Mouse (Mus musculus) spleen, adult 2 months (tissue): ENCODE data around the gene Dnajc3. TPM values are rescaled to one million over a fixed set of nuclear protein-coding genes. Genes with fewer than 3 reads are reported as not detected.

Source experiments
- DNase-seq, 2 experiments: peaks; one replicate each; pipeline versions ENCODE4 v3.0.0 to v3.0.0-alpha.2; 2012 to 2021; ENCODE audit warnings: low spot score in 2 of 2, low read depth in 1 of 2
- H3K27ac ChIP-seq: fragments of 200-500 bp; 2 replicates; pipeline ENCODE4 v1.5.1; 2012; ENCODE audit warnings: low read length, inconsistent platforms; ENCODE audit not compliant: insufficient read depth
- H3K27me3 ChIP-seq: fragments of 200-500 bp; 2 replicates; pipeline ENCODE4 v1.6.1; 2012; ENCODE audit warnings: mild to moderate bottlenecking, moderate library complexity, low read length, inconsistent platforms; ENCODE audit not compliant: control insufficient read depth, insufficient read depth
- H3K36me3 ChIP-seq: fragments of 200-500 bp; 2 replicates; pipeline ENCODE4 v1.6.1; 2012; ENCODE audit warnings: mild to moderate bottlenecking, low read length, inconsistent platforms; ENCODE audit not compliant: control insufficient read depth, insufficient read depth
- H3K4me1 ChIP-seq: fragments of 200-500 bp; 2 replicates; pipeline ENCODE4 v1.6.1; 2011; ENCODE audit warnings: inconsistent platforms; ENCODE audit not compliant: control insufficient read depth, insufficient read depth, insufficient read length
- H3K4me3 ChIP-seq: fragments of 200-500 bp; 2 replicates; pipeline ENCODE4 v1.5.1; 2011; ENCODE audit warnings: mild to moderate bottlenecking, inconsistent platforms; ENCODE audit not compliant: insufficient read depth, insufficient read length; ENCODE audit errors: extremely low read depth
- CTCF ChIP-seq: fragments of 200-500 bp; IDR thresholded peaks from 2 replicates; pipeline ENCODE4 v1.5.1; 2011; ENCODE audit warnings: mild to moderate bottlenecking, inconsistent platforms; ENCODE audit not compliant: insufficient read depth, insufficient read length, insufficient replicate concordance; ENCODE audit errors: extremely low read depth
- POLR2A ChIP-seq: fragments of 200-500 bp; IDR thresholded peaks from 2 replicates; pipeline ENCODE4 v1.6.1; 2011; ENCODE audit warnings: low read depth, low read length, inconsistent platforms
- WGBS: fragments of 180-500 bp; shearing (Covaris S2); methylation state at CpG from one replicate; pipeline ENCODE4 v1.1.7; 2018; 5-methylcytosine and 5-hydroxymethylcytosine counted together
- polyA plus RNA-seq: library from polyadenylated mRNA; depleted of rRNA; stranded (reverse); fragments of >200 nt; gene quantifications from 2 replicates; pipeline ENCODE4 v1.2.3, GENCODE M21; 2012; rRNA removed

The Dnajc3 gene
- polyA plus RNA-seq, 1 experiment = 10.0 TPM

DNA sequence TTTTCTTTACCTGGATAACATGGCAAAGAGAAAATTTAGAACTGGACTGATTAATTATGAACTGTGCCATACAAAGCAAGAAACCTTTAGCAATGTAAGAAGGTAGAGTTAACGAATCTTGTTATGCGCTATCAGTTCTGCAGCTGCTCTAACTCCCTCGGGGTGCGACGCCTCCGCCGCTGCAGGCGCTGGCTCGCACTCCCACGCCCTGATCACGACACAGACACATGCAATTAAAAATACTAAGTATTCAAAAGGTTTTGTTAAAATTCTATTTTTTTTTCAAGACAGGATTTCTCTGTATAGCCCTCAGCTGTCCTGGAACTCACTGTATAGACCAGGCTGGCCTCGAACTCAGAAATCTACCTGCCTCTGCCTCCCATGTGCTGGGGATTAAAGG, 75.8 kb downstream of the Dnajc3 start:
- no peak for DNase-seq
- Histone ChIP-seq H3K4me3 (no peak overlapping the region), H3K27me3 (no peaks in the 10 kb centered on the region), H3K4me1 (no peaks in the 10 kb centered on the region), H3K27ac (no peak overlapping the region), H3K36me3 (no peaks in the 10 kb centered on the region)
- 83% methylated on average over 12 of the region's 12 CpGs for WGBS
- no peak for TF ChIP-seq POLR2A
- TF ChIP-seq CTCF = no peak

GRCm38 (mm10) chr14:119025889-119026288, 88.1 kb downstream of the Dnajc3 start:
- TF ChIP-seq POLR2A = no peak
- no peak; the same call in 1 of the 2 replicates for TF ChIP-seq CTCF
- no peak overlapping the region for H3K27ac ChIP-seq
- H3K36me3 ChIP-seq = no peaks in the 10 kb centered on the region
- H3K4me1 ChIP-seq = no peaks in the 10 kb centered on the region
- no peaks in the 10 kb centered on the region for H3K27me3 ChIP-seq
- no peak overlapping the region for H3K4me3 ChIP-seq
- no peak for DNase-seq
- WGBS = 78% methylated on average over 5 of the region's 5 CpGs

DNA sequence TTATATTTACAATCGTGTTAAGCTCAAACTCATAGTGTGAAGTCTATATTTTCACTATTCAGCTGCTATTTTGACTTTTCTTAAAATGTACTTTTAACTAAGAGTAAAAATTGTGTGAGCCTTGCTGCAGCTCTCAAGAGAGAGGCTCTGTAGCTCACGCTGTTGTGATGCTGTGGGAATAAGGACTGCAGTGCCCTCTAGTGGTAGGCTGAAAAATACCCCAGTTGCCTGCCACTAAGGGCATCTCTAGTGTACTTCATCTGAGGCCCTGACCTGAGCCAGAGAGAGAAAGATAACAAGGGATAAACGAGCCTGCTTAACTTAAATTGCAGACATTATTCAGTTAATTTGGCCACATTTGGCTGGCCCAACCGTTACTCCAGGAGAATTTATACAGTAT, 89.4 kb downstream of the Dnajc3 start:
- WGBS = 29% methylated on average over 4 of the region's 4 CpGs
- no peaks in the 10 kb centered on the region for H3K27me3 ChIP-seq
- no peak overlapping the region for H3K27ac ChIP-seq
- H3K36me3 ChIP-seq = no peaks in the 10 kb centered on the region
- peak; percentile 45 to 64 for DNase-seq
- H3K4me1 ChIP-seq = no peaks in the 10 kb centered on the region
- TF ChIP-seq CTCF (peak; percentile 81; the same call in 1 of the 2 replicates), POLR2A (no peak)
- no peak overlapping the region for H3K4me3 ChIP-seq

DNA sequence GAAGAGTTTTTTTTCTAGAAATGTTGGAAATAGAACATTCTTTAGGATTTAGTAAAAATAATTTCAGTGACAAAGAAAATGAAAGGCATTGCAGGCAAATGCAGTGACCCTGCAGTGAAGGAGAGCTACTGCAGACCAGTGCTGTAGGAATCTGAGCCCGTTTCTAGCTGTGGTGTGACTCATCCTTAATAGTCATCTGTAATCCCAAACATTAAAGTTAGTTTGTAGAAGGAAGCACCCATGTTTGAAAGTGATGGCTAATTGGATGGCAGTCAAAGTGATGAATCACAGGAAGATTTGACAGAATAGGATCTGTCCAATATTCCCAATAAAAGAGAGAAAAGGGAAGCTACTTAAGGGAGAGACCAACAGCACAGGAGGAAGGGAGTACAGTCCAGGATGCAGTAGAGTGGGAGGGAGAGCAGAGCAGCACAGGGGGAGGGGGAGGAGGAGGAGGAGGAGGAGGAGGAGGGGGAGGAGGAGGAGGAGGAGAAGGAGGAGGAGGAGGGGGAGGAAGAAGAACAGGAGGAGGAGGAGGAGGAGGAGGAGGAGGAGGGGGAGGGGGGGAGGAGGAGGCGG, 90.0 kb downstream of the Dnajc3 start:
- H3K27ac ChIP-seq = no peak overlapping the region

More for the DNA sequence above, 90.0 kb downstream of the Dnajc3 start:
- Histone ChIP-seq H3K36me3 (no peaks in the 10 kb centered on the region), H3K4me1 (no peaks in the 10 kb centered on the region), H3K4me3 (no peak overlapping the region), H3K27me3 (no peaks in the 10 kb centered on the region)
- WGBS = 63% methylated on average over 2 of the region's 2 CpGs
- DNase-seq = no peak
- TF ChIP-seq CTCF = no peak
- no peak for TF ChIP-seq POLR2A

Other genes with a start within 250 kb of the Dnajc3 start
- 2.9 and 3.6 TPM in 2 replicates for gene Abcc4, start 231.8 kb upstream of the Dnajc3 start, polyA plus RNA-seq
- 1.4 and 1.8 TPM in 2 replicates for gene Cldn10, start 150.1 kb upstream of the Dnajc3 start, polyA plus RNA-seq
- 5.9 and 6.2 TPM in 2 replicates for gene Dzip1, start 12.5 kb upstream of the Dnajc3 start, polyA plus RNA-seq
- 0.54 and 0.57 TPM in 2 replicates for gene Uggt2, start 161.5 kb downstream of the Dnajc3 start, polyA plus RNA-seq
- gene Hs6st3, start 200.4 kb downstream of the Dnajc3 start, polyA plus RNA-seq = not detected in 2 replicates